Mouse (Mus musculus) limb, embryonic 12.5 days (tissue): ENCODE data around the gene Gm20388. TPM values are rescaled to one million over a fixed set of nuclear protein-coding genes. Genes with fewer than 3 reads are reported as not detected.
A peak's percentile ranks its signal among the peaks of the same experiment; 100 is the strongest.

Experiments used
- ATAC-seq: fragments of 200-750 bp; cut with Nextera tagmentation; 2 replicates; pipeline ENCODE4 v1.8.0; 2017; ENCODE audit warnings: low read depth, moderate TSS enrichment; ENCODE audit not compliant: insufficient number of reproducible peaks, insufficient read depth, low FRiP score, low TSS enrichment
- H3K27ac ChIP-seq: fragments of 300-500 bp; sonication (generic); 2 replicates; pipeline ENCODE4 v1.5.1; 2016; ENCODE audit warnings: mild to moderate bottlenecking, moderate library complexity
- H3K27me3 ChIP-seq: fragments of 300-500 bp; sonication (generic); 2 replicates; pipeline ENCODE4 v1.6.1; 2016; ENCODE audit warnings: mild to moderate bottlenecking, moderate library complexity
- H3K36me3 ChIP-seq: fragments of 300-500 bp; sonication (generic); 2 replicates; pipeline ENCODE4 v1.6.1; 2016; ENCODE audit warnings: mild to moderate bottlenecking, moderate library complexity
- H3K4me1 ChIP-seq: fragments of 300-500 bp; sonication (generic); replicated peaks from 2 replicates; pipeline ENCODE4 v1.6.1; 2016
- H3K4me2 ChIP-seq: fragments of 300-500 bp; sonication (generic); 2 replicates; pipeline ENCODE4 v1.6.1; 2016; ENCODE audit warnings: mild to moderate bottlenecking, moderate library complexity
- H3K4me3 ChIP-seq: fragments of 300-500 bp; sonication (generic); replicated peaks from 2 replicates; pipeline ENCODE4 v1.5.1; 2016; ENCODE audit warnings: mild to moderate bottlenecking
- H3K9ac ChIP-seq: fragments of 300-500 bp; sonication (generic); replicated peaks from 2 replicates; pipeline ENCODE4 v1.6.1; 2016; ENCODE audit warnings: mild to moderate bottlenecking, moderate library complexity
- H3K9me3 ChIP-seq: fragments of 300-500 bp; sonication (generic); 2 replicates; pipeline ENCODE4 v1.6.1; 2016; ENCODE audit warnings: mild to moderate bottlenecking, moderate library complexity
- WGBS: fragments of 180-500 bp; shearing (Covaris S2); methylation state at CpG from one replicate; pipeline ENCODE4 v1.1.7; 2016; 5-methylcytosine and 5-hydroxymethylcytosine counted together
- polyA plus RNA-seq: library from polyadenylated mRNA; unstranded; fragments of >200 nt; fragmentation: Nextera tagmentation; extraction: Ambion mirVana; gene quantifications from 2 replicates; pipeline ENCODE4 v1.2.1, GENCODE M21; 2016

Gm20388 gene
- polyA plus RNA-seq, 1 experiment from 2014 or later = not detected

DNA sequence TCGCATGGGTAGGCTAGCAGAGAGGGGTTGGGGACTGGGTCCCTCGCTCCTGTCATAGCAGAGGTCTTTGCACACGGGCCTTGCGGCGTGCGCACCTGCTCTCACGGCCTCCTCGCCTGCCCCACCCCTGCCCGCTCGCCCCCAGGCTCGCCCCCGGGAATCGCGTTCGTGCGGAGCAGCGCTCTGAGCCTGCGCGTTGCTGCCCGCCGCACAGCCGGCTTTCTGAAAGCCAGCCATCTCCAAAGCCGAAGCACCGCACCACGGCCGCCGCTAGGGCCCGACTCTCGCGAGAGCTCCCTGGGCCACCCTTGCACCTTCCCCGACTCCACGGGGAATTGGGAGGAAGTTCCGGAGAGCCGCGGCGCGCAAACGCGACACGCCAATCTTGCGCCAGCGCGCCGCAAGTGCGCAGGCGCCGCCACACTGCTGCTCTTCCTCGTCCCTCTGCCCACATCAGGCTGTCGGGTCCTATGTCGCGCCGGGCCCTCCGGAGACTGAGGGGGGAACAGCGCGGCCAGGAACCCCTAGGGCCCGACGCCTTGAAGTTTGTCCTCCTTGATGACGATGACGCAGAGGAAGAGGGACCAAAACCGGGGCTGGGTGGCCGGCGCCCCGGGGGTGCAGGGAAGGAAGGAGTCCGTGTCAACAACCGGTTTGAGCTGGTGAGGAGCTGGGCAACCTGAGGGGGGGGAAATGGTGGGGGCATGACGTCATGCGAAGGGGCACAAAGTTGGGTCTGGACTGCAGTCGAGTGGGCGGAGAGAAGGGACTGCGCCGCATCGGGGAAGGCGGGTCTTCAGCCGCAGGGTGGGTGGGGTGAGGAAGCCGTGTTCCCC lies 3463.0 kb downstream of the Gm20388 start, which contains the start of gene Tcf25:
Gene Tcf25, plus strand, starts transcription at position 351 of the 836 bp plus-strand sequence.
- H3K27me3 ChIP-seq = no peaks in the 10 kb centered on the region
- H3K4me2 ChIP-seq = peak within 1 kb of the TSS; percentile 81
- H3K9me3 ChIP-seq = no peaks in the 10 kb centered on the region
- H3K4me3 ChIP-seq = peak within 1 kb of the TSS; percentile 71
- H3K4me1 ChIP-seq = peaks cover 15% of the 10 kb centered on the region
- WGBS = under 1% methylated on average over 75 of the region's 75 CpGs
- H3K27ac ChIP-seq = peak within 1 kb of the TSS; percentile 97
- H3K9ac ChIP-seq = peak within 1 kb of the TSS; percentile 77
- ATAC-seq = peak; percentile 88
- peaks cover 8% of the 10 kb centered on the region for H3K36me3 ChIP-seq

DNA sequence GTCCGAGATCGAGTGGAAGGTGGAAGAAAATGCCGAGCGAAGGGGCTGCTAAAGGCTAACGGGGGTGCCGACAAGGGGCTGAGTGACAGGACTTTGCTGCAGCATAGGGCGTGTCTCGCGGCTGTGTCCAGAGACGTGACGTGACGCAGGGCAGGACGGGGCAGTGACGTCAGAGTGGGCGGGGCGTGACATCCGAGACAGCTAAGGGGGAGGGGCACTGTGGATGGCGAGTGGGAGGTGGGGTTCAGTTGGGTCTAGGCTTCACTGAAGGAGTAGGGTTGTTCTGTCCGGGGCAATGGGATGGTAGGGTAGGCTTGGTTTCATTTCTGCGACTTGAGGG lies 3463.6 kb downstream of the Gm20388 start:
- Histone ChIP-seq H3K9ac (peak overlapping the region; percentile 77), H3K4me3 (peak overlapping the region; percentile 71), H3K36me3 (peaks cover 8% of the 10 kb centered on the region), H3K27me3 (no peaks in the 10 kb centered on the region), H3K4me1 (peaks cover 15% of the 10 kb centered on the region), H3K9me3 (no peaks in the 10 kb centered on the region), H3K27ac (peak overlapping the region; percentile 97), H3K4me2 (peak overlapping the region; percentile 81)
- under 1% methylated on average over 20 of the region's 20 CpGs for WGBS
- ATAC-seq = peak; percentile 81

DNA sequence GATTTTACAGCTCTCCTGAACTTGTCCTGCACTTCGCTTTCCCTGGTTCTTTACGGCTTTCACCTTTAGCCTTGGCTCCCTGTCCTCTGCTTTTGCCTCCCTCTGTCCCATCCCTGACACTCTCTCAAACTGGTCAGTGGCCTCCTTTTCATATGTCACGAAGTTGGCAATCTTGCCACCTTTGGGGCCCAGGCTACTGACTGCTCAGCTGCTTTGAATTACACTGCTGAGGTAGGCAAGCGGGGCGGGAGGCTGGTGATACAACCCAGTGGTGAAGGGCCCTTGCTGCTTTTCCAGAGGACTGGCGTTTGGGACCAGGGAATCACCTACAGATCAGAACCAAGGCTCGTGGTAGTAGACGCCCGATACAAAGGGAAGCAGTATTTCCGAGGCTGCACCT lies 3465.1 kb downstream of the Gm20388 start:
- WGBS = 78% methylated on average over 10 of the region's 10 CpGs
- H3K4me3 ChIP-seq = no peak overlapping the region
- no peaks in the 10 kb centered on the region for H3K27me3 ChIP-seq
- H3K4me2 ChIP-seq = no peak overlapping the region
- no peak for ATAC-seq
- H3K4me1 ChIP-seq = peaks cover 15% of the 10 kb centered on the region
- no peak overlapping the region for H3K9ac ChIP-seq
- no peaks in the 10 kb centered on the region for H3K9me3 ChIP-seq
- peaks cover 8% of the 10 kb centered on the region for H3K36me3 ChIP-seq
- H3K27ac ChIP-seq = no peak overlapping the region

DNA sequence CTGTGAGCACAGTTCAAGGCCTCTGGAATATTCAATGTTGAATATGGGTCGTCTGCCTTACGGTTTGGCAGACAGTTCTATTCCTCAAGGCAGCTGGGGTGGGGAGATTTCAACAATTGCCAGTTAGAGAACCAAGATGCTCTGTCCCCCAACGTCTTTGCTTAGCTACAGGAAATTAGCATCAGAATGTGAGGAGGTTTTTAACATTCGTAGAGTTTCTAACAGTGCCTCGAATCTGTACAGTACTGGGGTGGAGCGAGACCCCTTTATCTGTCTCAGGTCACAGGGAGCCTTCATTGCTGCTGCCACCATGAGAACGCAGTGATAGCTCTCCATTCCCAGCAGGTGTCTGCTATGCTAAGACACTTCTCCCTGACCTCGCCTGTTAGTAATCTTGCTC lies 3465.5 kb downstream of the Gm20388 start:
- Histone ChIP-seq H3K9ac (no peak overlapping the region), H3K27ac (no peak overlapping the region), H3K4me2 (no peak overlapping the region), H3K9me3 (no peaks in the 10 kb centered on the region), H3K36me3 (peaks cover 12% of the 10 kb centered on the region), H3K27me3 (no peaks in the 10 kb centered on the region), H3K4me1 (peaks cover 15% of the 10 kb centered on the region), H3K4me3 (no peak overlapping the region)
- ATAC-seq = no peak
- 76% methylated on average over 8 of the region's 8 CpGs for WGBS

DNA sequence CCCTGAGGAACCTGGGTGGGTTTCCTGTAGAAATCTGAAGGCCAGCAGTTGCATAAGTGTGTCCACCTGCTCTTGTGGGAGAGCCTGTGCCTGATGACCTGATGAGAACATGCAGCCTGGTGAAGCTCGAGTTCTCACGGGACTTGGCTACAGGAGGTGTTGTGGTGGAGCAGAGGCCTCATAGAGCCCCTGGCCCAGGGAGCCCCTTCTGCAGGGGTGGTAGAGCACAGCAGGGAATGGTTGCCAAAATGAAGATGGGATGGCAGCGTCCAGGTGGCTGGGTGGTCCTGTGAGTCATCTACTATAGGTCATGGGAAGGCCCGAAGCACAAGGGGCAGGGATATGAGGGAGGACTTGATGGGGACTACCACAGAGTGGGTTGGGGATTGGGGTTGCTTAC lies 3471.1 kb downstream of the Gm20388 start:
- ATAC-seq = no peak
- Histone ChIP-seq H3K4me1 (no peaks in the 10 kb centered on the region), H3K27ac (no peak overlapping the region), H3K9ac (no peak overlapping the region), H3K4me2 (no peak overlapping the region), H3K9me3 (no peaks in the 10 kb centered on the region), H3K27me3 (no peaks in the 10 kb centered on the region), H3K36me3 (peaks cover 64% of the 10 kb centered on the region), H3K4me3 (no peak overlapping the region)
- 96% methylated on average over 4 of the region's 4 CpGs for WGBS

DNA sequence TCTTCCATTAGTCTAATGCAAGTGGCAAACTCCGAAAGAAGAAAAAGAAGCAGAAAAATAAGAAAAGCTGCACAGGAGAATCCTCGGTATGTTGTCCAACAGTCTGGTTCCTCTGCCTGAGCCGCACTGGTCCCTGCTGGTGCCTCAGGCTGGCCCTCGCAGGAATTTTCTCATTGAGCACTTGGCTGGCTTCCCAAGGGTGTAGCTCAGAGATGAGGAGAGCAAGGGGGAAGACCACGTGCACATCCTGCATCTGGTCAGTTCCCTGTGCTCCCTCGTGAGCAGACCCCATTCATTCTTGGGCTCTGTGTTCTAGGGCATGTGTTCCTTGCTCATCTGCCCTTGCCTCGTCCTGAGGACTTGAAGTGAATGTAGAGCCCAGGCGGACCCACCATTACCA lies 3471.9 kb downstream of the Gm20388 start:
- Histone ChIP-seq H3K36me3 (peaks cover 68% of the 10 kb centered on the region), H3K4me1 (no peaks in the 10 kb centered on the region), H3K4me3 (no peak overlapping the region), H3K9me3 (no peaks in the 10 kb centered on the region), H3K27ac (no peak overlapping the region), H3K9ac (no peak overlapping the region), H3K27me3 (no peaks in the 10 kb centered on the region), H3K4me2 (no peak overlapping the region)
- no peak for ATAC-seq
- 92% methylated on average over 8 of the region's 8 CpGs for WGBS

DNA sequence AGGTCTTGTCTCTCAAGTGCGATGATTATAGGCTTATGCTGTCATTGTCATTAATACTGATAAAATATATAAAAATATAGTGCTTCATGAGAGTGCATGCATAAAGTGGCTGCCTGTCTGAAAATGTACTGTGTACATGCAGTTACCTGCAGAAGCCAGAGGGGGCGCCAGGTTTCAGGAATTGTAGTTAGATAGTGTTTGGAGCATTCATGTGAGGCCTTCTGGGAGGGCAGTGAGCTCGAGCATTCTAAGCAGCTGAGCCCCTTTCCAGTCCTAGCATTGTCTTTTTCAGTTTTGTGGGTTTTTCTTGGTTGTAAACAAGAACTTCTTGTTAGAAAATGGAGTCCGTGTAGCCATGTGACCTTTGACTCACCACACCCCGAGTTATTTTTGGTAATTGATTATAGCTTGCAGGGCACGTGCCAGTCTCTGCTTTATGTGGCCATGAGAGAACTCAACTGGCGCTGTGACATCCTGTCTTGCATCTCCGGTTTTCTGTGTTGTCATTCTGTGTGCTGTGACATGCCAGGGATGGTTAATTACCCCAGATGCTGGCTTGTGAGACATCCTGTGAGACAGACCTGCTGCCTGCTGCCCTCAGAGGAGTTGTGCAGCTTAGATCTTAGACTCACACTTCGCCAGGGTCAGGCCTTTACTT lies 3474.4 kb downstream of the Gm20388 start:
- no peak overlapping the region for H3K4me3 ChIP-seq
- no peaks in the 10 kb centered on the region for H3K9me3 ChIP-seq
- 75% methylated on average over 9 of the region's 9 CpGs for WGBS
- no peak overlapping the region for H3K27ac ChIP-seq
- H3K4me2 ChIP-seq = no peak overlapping the region
- ATAC-seq = no peak
- no peaks in the 10 kb centered on the region for H3K27me3 ChIP-seq
- no peak overlapping the region for H3K9ac ChIP-seq
- H3K4me1 ChIP-seq = no peaks in the 10 kb centered on the region
- H3K36me3 ChIP-seq = peaks cover 93% of the 10 kb centered on the region

DNA sequence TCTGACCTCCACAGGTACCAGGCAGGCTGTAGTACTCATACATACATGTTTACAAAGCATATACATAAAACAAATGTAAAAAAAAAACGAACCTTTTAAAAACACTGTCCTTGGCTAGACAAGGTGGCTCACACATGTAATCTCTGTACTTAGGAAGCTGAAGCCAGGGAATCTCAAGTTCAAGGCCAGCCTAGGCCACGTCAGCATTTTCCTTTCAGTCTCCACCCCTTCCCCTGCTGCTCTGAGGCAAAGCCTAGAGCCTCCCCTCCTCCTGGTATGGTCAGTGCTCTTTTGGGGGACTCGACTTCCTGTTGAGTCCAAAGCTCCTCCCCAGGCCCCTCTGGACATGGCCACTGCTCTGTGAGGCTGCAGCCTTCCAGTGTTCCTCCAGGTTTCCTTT lies 3476.4 kb downstream of the Gm20388 start:
- Histone ChIP-seq H3K36me3 (peaks cover 100% of the 10 kb centered on the region), H3K4me3 (no peak overlapping the region), H3K4me1 (no peaks in the 10 kb centered on the region), H3K9me3 (no peaks in the 10 kb centered on the region), H3K9ac (no peak overlapping the region), H3K27ac (no peak overlapping the region), H3K4me2 (no peak overlapping the region), H3K27me3 (no peaks in the 10 kb centered on the region)
- WGBS = 83% methylated on average over 3 of the region's 3 CpGs
- no peak for ATAC-seq

DNA sequence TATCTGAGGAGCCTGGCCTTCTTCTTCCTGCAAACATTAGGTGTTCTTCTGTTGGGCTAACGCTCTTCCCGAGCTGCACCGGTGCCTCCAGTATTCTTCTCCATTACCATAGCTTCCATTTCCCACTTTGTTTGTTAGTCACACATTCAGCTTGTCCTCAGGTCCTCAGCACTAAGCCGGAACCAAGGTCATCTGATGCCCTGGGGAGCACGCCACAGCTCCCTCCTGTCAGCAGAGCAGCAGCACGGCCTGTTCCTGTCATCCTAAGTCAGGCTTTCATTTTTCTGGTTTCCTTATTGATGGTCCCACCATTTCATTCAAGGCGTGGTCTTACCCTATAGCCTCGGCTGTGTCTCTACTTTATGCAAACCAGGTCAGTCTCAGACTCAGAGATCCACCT lies 3477.2 kb downstream of the Gm20388 start:
- 89% methylated on average over 8 of the region's 8 CpGs for WGBS
- H3K4me2 ChIP-seq = no peak overlapping the region
- no peaks in the 10 kb centered on the region for H3K27me3 ChIP-seq
- no peaks in the 10 kb centered on the region for H3K9me3 ChIP-seq
- no peak overlapping the region for H3K9ac ChIP-seq
- H3K36me3 ChIP-seq = peaks cover 100% of the 10 kb centered on the region
- H3K4me1 ChIP-seq = no peaks in the 10 kb centered on the region
- H3K4me3 ChIP-seq = no peak overlapping the region
- H3K27ac ChIP-seq = no peak overlapping the region
- ATAC-seq = no peak

DNA sequence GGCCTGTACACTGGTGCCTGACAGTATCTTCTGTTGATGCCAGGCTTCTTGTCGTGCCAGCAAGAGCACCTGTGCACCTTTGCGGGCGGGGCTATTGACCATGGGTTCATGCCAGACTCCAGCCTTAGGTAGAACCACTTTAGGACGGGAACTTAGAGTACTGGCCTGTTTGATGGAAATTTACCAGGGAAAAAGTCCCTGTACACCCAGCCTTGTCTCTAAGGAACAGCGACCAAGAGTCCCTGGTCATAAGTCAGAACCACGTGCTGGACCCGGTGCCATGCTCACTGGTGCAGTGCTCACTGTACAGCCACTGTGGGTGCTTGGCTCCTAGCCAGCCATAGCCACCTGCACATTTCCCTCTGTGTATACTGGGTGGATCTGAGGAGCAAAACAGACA lies 3478.4 kb downstream of the Gm20388 start:
- ATAC-seq = no peak
- no peaks in the 10 kb centered on the region for H3K4me1 ChIP-seq
- H3K4me2 ChIP-seq = no peak overlapping the region
- H3K36me3 ChIP-seq = peaks cover 100% of the 10 kb centered on the region
- 95% methylated on average over 7 of the region's 7 CpGs for WGBS
- no peaks in the 10 kb centered on the region for H3K27me3 ChIP-seq
- H3K9ac ChIP-seq = no peak overlapping the region
- no peaks in the 10 kb centered on the region for H3K9me3 ChIP-seq
- H3K27ac ChIP-seq = no peak overlapping the region
- H3K4me3 ChIP-seq = no peak overlapping the region

DNA sequence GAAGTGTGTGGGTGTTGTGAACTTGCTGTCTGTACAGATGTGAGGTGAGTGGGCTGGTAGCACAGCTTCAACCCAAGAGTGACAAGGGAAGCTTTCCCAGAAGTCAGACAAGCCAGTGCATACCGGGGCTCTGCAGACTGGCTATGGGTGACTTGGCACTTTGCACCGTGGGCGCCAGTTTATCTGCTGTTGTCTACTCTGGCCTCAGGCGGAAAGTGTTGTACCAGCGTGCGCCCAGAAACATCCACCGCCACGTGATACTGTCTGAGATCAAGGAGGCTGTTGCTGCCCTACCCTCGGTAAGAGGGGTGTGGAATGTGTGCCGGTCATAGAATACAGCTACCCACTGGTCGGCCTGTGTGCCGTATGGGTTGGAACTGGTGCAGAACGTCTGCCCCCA lies 3487.7 kb downstream of the Gm20388 start:
- Histone ChIP-seq H3K4me3 (no peak overlapping the region), H3K27me3 (no peaks in the 10 kb centered on the region; the same call in 1 of the 2 replicates), H3K4me1 (no peaks in the 10 kb centered on the region), H3K9me3 (no peaks in the 10 kb centered on the region), H3K36me3 (peaks cover 100% of the 10 kb centered on the region), H3K27ac (no peak overlapping the region), H3K9ac (no peak overlapping the region), H3K4me2 (no peak overlapping the region)
- WGBS = 91% methylated on average over 13 of the region's 13 CpGs
- ATAC-seq = no peak
